Mouse (Mus musculus) lung, postnatal 25 days (tissue): ENCODE measurements around the gene Il2ra.

Experiments
- DNase-seq: peaks from one replicate; pipeline ENCODE4 v3.0.0; 2022; ENCODE audit warnings: low spot score

Il2ra gene

DNA sequence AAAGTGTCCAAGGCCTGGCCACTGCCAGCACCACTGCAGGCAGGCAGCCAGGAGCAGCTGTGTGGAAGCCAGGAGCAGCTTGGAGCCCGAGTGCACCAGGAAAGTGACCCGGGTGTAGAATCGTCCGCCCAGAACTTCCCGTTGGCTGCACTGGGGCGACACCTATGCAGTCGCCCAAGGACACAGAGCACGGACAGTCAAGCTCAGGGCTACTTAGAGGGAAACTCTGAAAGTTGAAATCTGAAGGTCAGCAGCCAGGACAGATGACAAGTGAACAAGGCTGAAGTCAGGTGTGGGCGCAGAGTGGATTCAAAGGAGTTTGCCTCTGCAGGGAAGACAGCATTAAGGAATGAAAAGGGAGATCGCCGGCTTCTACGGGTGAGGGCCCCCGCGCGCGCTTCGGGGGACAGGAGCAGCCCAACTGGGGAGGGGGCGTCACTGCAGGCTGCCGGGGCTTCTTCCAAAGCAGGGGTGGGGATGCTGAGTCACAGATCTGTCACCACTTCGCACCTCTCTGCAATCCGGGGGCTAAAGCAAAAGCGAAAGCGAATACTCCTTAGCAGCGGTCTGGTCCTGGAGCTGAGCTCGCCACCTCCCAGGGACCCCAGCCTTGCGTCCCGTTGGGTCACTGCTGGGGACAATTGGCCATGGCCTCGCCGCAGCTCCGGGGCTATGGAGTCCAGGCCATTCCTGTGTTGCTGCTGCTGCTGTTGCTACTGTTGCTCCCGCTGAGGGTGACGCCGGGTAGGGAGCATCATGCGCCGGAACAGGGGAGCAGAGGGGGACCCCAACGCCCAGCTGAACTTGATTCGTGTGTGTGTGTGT, 62.8 kb downstream of the Il2ra start, which contains the start of gene Il15ra:
Il15ra (plus strand) TSS at position 90 of the 825 bp plus-strand sequence.
- DNase-seq: peak; percentile 77

DNA sequence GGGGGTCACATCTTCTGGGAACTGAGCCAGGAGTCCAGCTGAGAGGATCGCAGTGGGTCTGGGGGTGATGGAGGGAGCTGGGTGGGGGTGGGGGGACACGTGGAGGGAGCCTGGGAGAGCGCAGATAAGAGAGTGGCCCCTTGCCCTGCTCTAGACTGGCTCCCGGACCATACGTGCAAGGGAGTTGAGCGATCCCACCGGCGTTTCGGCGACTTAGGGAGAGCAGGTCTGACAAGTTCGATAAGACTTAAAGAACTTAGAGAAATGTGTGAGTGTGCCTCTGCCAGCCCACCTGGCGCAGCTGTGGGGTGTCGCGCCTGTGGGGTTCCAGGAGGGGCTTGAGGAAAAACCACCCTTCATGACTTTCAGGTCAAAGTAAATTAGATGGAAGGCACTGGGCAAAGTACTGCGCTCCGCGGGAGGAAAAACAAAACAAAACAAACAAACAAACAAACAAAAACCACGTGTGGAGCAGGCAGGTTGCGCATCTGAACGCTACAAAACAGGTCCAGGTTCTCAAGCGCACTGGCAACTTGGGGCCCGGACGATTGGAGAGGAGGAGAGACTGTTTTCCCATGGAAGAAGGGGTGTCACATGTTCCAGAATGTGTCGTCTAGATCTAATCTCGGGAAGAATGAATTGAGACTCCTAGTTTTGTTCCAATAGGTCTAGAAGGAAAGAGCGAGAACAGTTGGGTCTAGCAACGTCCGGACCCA, 63.6 kb downstream of the Il2ra start:
- no peak for DNase-seq

DNA sequence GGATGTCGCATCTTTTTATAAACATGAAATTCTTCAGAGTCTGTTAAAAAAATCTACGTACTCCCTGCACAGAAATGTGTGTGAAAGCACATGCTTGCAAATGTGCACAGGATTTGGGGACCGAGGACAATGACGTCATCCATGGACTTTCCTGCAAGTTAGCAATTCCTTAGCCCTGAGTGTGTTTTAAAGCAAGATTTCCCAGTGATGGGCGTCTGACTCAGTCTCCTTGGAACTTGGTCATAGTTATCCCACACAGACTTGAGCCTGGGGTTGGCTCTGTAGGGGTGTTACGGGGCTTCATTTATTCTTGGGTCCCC, 64.1 kb downstream of the Il2ra start:
- DNase-seq: no peak

DNA sequence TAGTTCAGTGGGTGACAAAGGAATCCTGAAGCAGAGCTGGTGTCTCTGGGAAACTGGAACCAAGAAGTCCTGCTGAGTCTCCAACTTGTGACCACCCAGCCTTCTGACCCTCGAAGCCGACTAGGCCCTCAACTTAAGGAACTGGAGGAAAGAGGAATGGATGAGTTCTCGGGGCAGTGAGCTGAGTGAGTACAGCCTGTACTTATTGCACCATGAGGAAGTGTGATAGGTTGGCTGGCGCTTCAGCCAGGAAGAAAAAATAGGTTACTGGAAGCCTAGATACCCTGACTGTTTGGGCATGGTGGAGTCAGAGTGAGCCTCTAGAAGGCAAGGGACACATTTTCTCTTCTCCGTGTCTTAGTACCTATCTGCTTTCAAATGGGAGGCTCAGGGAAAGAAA, 65.9 kb downstream of the Il2ra start:
- peak; percentile 28 for DNase-seq

DNA sequence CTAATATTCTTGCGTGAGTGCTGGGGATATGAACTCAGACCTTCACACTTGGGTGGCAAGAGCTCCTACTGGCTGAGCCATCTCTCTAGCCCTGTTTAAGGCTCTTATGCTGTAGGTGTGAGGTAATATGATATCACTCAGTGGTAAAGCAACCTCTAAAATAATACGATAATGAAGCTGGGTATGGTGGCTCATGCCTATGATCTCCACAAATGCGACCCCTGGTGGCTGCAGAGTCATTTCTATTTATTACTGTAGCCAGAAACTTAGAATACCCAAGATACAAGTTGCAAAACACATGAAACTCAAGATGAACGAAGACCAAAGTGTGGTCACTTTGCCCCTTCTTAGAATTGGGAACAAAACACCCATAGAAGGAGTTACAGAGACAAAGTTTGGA, 67.5 kb downstream of the Il2ra start:
- peak; percentile 21 for DNase-seq

DNA sequence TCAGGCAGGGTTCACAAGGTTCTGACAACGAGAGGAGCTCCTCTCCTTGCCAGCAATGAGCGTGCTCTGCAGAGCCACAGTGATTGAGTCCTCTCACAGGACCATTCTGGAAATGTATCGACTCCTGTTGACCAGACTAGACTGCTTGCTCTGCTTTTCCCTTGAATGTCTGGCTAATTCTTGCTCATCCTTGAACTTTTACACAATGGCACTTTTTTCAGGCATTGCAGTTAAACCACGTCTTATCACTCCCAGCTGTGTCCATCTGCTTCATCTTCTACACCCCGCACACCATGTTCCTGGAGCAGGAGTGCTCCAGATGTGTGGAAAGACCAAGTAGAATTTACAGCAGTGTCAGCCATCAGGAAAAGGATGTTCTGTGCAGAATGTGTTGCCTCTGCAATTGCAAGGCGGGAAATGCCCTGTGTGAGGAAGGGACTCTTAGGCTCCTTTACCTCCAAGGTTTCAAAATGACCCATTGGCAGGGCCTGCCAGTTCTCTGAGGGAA, 69.9 kb downstream of the Il2ra start:
- DNase-seq: no peak

DNA sequence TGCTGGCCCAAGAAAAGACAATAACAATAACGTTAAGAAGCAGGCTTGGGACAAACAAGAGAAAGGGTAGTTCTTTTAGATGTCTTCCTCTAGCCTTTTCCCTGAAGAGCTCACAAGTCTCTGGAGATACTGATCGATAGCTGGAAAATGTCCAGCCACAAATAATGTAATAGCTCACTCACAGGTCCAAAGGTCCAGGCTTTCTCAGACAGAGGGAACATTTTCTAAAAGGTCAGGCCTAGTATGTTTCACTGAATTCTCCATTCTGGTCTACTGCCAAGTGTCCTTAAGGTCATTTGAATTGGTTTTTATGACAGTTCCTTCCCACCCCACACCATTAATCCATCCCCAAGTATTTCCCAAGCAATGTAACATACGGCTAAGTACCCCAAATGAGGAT, 70.4 kb downstream of the Il2ra start:
- no peak for DNase-seq

DNA sequence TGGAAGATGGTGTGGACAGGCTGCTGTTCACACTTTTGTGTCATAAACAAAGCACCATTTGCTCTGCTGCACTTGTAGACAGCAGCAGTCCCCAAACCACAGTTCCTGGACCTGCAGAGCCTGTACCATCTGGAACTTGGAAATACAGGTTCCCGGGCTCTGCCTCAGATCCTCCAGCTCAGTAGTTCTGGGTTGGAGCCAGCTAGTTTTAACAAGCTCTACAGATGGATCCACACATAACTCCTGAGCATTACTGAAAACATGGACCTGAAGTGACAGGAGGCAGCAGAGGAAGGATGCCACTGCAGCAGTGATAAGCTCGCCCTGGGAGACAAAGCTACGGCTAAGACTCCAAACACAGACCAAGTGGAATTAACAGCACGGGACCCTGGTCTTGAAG, 71.9 kb downstream of the Il2ra start:
- no peak for DNase-seq

DNA sequence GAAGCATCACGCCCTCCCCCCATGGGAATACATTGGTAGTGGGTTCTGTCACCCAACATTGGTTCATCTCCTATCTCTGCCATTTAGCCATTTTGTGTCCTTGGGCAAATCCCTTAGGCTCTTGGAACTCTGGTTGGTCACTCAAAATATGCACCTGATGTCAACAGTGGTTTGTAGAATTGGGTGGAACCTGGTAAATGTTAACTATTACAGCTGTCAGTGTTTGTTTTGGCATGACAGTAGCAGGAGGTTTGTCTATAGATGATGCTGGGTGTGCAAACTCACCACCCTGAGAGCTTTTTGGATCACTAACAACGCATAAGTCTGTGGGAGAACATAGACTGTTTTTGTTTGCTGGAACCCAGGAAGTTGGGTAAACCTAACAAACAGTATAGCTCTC, 76.0 kb downstream of the Il2ra start:
- no peak for DNase-seq

DNA sequence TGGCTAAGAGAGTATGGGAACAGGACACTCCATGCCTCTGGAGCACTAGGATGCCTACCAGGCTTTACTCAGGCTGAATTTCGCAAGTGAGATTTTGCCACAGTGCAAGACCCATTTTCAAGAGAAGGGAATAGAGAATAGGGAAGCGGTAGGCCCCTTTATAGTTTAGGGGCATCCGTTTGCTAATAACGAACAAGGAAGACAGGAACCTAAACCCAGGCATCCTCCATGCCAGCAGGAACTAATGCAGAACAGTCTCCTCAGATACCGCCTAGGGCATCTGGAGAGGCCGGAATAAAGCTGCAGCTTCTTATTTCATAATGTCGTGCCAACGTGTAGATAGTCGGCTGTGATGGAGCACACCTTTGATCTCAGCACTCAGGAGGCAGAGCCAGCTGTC, 80.0 kb downstream of the Il2ra start:
- no peak for DNase-seq

DNA sequence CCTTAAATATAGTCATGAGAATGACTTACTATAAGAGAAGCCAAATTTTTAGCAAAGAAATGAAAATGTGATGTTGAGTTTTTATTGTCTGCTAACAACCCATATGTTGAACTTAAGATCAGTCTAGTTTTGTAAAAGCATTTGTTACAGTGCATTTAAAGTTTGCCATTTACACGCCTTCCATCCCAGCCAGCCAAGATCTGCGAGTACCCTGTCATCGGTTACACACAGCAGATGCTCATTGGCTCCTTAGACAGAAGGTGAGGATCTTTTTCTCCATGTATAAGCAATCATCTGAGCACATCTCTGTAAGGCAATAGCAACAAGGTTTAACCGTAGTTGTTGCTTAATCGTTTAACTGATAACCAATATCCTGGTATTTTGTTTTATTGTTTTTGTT, 85.0 kb downstream of the Il2ra start:
- no peak for DNase-seq

DNA sequence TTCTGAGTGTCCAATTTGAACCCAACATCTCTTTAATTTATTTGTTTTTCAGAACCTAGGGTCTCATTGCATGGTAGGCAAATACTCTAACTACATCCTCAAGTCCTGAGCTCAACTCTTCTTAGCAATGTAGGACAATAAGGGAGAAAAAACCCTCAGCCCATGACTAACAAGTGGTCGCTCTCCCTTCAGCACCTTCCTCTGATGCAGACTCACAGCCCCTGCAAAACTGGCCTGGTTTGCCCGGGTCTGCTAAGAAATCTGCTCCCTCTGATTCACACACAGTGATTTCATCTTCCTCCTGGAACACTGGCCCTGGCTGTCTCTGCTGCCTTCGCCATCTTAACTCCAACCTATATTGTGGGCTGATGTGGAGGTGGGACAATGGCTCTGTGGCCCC, 86.5 kb downstream of the Il2ra start:
- DNase-seq: no peak

DNA sequence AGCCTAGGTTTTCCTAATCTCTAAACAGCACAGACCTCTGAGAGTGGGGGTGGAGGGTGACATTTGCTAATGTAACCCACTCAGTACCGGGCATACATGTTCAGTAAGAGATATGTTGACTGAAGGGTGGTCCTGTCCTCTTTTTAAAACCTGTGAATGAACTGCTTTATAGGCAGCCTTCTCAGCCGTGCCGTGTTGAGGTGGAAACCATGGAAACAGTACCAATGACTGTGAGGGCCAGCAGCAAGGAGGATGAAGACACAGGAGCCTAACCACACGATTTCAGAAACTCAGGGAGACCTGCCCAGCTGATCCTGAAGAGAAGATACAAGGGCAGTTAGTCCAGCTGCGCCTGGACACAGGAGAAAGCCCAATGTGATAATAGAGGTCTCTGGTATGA, 90.4 kb downstream of the Il2ra start:
- DNase-seq: no peak

DNA sequence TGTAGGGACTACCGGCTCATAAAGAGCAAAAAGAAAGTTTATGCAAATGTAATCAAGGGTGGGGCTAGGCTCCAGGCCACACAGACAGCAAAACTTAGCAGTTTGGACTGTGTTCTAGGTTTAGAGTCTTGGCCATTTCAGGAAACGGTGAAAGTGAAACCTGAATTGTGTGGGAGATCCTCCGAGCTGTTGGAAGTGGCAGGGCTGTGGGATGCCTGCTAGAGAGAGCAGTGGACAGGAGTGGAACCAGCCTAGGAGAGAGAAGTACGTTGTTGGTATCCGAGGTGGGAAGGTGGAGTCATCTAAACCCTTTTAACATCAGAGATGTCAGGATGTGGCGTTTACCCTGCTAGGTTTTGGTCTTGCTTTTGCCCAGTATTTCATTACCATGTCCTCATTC, 93.2 kb downstream of the Il2ra start:
- DNase-seq: no peak

DNA sequence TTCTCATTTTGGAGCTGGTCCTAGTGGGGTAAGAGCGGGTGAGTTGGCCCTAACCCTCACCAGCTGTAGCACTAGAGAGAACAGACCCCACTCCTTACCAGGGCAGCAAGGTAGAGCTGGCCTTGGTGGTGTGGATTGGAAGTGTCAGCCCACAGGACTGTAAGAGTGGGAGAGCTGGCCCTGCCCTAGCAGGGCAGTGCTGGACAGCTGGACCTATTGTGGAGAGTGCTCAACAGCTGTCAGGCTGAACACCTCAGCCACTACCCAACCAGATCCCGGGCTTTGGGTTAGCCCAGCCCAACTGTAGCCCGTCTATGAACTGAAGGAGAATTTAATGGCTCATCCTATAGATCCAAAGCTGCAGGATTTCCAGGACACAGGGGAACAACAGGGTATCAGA, 96.2 kb downstream of the Il2ra start:
- DNase-seq: no peak

DNA sequence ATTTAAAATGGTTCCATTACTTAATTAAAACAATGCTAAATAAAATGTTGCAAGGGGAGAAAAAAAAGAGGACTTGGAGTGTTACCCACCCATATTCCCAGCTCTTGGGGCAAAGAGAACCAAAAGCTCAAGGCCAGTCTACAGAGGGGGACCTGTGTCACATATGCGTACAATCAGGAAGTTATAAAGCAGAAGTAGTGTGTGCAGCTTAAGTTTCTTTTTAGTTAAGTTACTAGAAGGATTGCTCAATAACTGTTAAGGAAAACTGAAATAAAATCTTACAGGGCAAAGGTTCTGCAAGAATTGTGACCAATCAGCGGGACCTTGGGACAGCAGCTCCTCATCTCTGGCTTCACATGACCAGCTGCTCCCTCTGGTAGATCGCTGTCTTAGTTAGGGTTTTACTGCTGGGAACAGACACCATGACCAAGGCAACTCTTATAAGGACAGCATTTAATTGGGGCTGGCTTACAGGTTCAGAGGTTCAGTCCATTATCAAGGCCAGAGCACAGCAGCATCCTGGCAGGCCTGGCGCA, 97.0 kb downstream of the Il2ra start:
- DNase-seq: peak; percentile 8
